Mouse (Mus musculus): ENCODE data around the gene Usp48. TPM values are rescaled to one million over a fixed set of nuclear protein-coding genes. Genes with fewer than 3 reads are reported as not detected.

The Usp48 gene
- total and polyA plus RNA-seq, 2 experiments from 2014 or later = 40.9 to 70.8 TPM

DNA sequence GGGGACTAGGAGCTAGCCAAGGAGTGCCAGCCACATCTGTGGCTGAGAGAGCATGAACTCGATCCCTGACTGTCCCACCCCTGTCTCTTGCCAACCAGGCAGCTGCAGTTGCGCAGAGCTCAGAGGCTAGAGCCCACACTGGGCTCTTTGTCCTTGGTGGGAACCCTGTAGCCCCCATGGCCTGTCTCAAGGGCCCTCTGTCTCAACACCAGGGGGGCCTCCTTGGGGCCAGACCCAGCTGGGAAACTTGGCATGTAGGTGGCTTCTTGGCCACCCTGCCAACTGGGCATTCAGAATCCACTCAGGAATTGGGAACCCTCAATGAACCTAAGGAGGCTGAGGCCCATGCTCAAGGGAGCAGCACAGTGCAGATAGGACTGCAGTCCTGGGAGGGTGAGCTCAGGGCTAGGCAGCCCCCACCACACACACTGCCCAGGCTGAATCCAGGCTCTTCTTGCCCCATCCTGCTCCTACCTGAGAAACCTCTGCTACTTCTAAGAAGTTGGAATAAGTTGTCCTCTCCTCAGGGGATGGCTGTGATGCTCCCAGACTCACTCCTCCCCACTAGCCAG, 86.5 kb downstream of the Usp48 start:
- ATAC-seq (ENCODE audit: low FRiP score) (peak; percentile 39; the same call in 1 of the 2 replicates), DNase-seq (ENCODE audit: low spot score) (peak; percentile 65)
- Histone ChIP-seq H3K9ac (replicated peaks; ENCODE audit: low read length, poor library complexity, severe bottlenecking) (no peak overlapping the region), H3K4me2 (ENCODE audit: low read depth, low read length, poor library complexity, severe bottlenecking) (no peak overlapping the region), H3K27me3 (ENCODE audit: insufficient read depth, low read length) (no peaks in the 10 kb centered on the region), H3K9me3 (ENCODE audit: low read length) (no peaks in the 10 kb centered on the region), H3K4me1 (ENCODE audit: insufficient read depth, low read length) (peaks cover 17% of the 10 kb centered on the region), H3K36me3 (ENCODE audit: insufficient read depth, low read length) (no peaks in the 10 kb centered on the region), H3K27ac (ENCODE audit: low read depth, low read length) (peak overlapping the region; percentile 66), H3K4me3 (ENCODE audit: low read depth, low read length) (no peak overlapping the region)
- no peak for TF ChIP-seq CTCF (IDR thresholded peaks at IDR 0.05)
- 73% methylated on average over 2 of the region's 2 CpGs for WGBS

DNA sequence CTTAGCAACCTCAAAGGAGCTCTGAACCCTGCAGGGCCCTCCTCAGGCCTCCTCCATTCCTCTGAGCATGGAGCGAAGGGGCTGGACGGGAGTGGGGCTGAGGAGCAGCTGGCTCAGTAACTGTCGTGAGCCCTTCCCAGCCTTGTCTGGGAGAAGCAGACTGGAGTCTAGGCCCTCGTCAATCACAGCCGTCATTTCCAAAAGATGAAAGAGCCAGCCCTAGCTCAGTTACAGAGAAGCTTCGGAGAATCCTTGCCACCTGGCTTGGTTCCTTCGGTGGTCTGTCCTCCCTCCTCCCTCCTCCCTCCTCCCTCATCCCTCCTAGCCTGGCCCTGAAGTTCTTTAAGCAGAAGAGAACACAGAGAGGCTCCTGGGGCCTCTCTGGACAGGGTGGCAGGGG, 87.2 kb downstream of the Usp48 start:
- DNase-seq (ENCODE audit: low spot score) (no peak), ATAC-seq (ENCODE audit: low FRiP score) (no peak)
- Histone ChIP-seq H3K4me2 (ENCODE audit: low read depth, low read length, poor library complexity, severe bottlenecking) (peak overlapping the region; percentile 76), H3K36me3 (ENCODE audit: insufficient read depth, low read length) (no peaks in the 10 kb centered on the region), H3K27ac (ENCODE audit: low read depth, low read length) (peak overlapping the region; percentile 66), H3K27me3 (ENCODE audit: insufficient read depth, low read length) (no peaks in the 10 kb centered on the region), H3K4me3 (ENCODE audit: low read depth, low read length) (no peak overlapping the region), H3K9me3 (ENCODE audit: low read length) (no peaks in the 10 kb centered on the region), H3K9ac (replicated peaks; ENCODE audit: low read length, poor library complexity, severe bottlenecking) (no peak overlapping the region), H3K4me1 (ENCODE audit: insufficient read depth, low read length) (peaks cover 17% of the 10 kb centered on the region)
- TF ChIP-seq CTCF (IDR thresholded peaks at IDR 0.05) = no peak
- WGBS = 18% methylated on average over 7 of the region's 7 CpGs

DNA sequence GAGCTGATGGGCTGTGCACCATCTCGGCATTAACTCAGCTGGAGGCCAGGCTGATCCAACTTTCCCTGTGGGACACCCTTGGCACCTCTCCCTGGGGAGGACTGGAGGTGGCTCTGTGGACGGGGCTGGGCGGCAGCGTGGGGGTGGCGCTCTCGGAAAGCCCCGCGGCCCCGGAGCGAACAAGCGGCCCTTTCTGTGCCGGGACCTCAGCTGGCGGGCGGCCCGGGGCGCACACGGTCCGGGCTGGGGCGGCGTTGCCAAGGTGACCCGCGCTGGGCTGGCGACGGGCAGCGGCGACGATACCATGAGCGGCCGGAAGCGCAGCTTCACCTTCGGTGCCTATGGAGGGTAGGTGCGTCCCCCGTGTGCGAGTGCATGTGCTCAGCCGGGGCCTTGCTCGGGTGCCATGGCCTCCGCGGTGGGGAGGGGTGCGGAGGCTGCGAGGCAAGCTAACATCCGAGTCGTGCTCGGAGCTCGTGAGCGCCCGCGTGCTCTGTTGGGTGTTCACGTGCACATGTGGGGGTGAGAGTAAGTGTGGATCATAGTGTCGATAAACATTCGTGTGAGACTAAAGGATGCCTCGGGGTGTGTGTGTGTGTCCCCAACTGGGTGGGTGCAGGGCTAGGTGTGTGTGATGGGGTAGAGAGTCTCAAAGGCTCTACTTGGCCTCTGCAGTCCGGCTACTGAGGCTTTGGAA, 88.0 kb downstream of the Usp48 start:
- TF ChIP-seq CTCF (IDR thresholded peaks at IDR 0.05) = no peak
- peaks cover 14% of the 10 kb centered on the region for H3K4me1 ChIP-seq (ENCODE audit: insufficient read depth, low read length)
- 3% methylated on average over 51 of the region's 52 CpGs for WGBS
- H3K9me3 ChIP-seq (ENCODE audit: low read length) = no peaks in the 10 kb centered on the region
- ATAC-seq (ENCODE audit: low FRiP score) (peak; percentile 42), DNase-seq (ENCODE audit: low spot score) (peak; percentile 73)
- peak overlapping the region; percentile 76 for H3K4me2 ChIP-seq (ENCODE audit: low read depth, low read length, poor library complexity, severe bottlenecking)
- peak overlapping the region; percentile 66 for H3K27ac ChIP-seq (ENCODE audit: low read depth, low read length)
- H3K4me3 ChIP-seq (ENCODE audit: low read depth, low read length) = peak overlapping the region; percentile 34
- H3K27me3 ChIP-seq (ENCODE audit: insufficient read depth, low read length) = no peaks in the 10 kb centered on the region
- peak overlapping the region; percentile 34 for H3K9ac ChIP-seq (replicated peaks; ENCODE audit: low read length, poor library complexity, severe bottlenecking)
- H3K36me3 ChIP-seq (ENCODE audit: insufficient read depth, low read length) = no peaks in the 10 kb centered on the region

DNA sequence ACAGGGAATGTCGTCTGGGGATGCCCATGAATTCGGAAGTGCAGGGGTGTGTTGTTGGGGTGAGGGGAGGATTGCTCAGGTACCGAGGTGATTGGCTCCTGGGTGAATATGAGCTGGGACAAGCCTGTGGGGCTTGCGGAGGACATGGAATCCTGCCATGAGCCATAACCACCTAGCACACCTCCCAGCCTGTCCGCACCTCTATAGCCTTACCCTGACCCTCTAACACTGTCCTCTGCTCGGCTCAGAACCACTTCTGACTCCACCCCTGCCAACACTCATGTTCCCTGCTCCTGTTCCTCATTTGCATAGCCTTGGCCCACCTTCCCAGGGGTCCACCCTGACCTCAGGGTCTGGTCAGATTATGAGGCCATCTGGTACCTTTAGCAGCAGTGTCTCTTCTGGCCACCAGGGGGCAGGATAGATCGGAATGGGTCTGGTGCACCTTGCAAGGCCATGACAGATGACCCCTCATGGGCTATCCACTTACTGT, 89.5 kb downstream of the Usp48 start:
- Histone ChIP-seq H3K4me1 (ENCODE audit: insufficient read depth, low read length) (peaks cover 14% of the 10 kb centered on the region), H3K4me3 (ENCODE audit: low read depth, low read length) (no peak overlapping the region), H3K36me3 (ENCODE audit: insufficient read depth, low read length) (no peaks in the 10 kb centered on the region), H3K4me2 (ENCODE audit: low read depth, low read length, poor library complexity, severe bottlenecking) (peak overlapping the region; percentile 76; the same call in 1 of the 2 replicates), H3K27me3 (ENCODE audit: insufficient read depth, low read length) (no peaks in the 10 kb centered on the region), H3K9ac (replicated peaks; ENCODE audit: low read length, poor library complexity, severe bottlenecking) (no peak overlapping the region), H3K9me3 (ENCODE audit: low read length) (no peaks in the 10 kb centered on the region), H3K27ac (ENCODE audit: low read depth, low read length) (no peak overlapping the region)
- peak; percentile 87 for TF ChIP-seq CTCF (IDR thresholded peaks at IDR 0.05)
- DNase-seq (ENCODE audit: low spot score) (no peak), ATAC-seq (ENCODE audit: low FRiP score) (no peak)
- WGBS = 58% methylated on average over 7 of the region's 7 CpGs

DNA sequence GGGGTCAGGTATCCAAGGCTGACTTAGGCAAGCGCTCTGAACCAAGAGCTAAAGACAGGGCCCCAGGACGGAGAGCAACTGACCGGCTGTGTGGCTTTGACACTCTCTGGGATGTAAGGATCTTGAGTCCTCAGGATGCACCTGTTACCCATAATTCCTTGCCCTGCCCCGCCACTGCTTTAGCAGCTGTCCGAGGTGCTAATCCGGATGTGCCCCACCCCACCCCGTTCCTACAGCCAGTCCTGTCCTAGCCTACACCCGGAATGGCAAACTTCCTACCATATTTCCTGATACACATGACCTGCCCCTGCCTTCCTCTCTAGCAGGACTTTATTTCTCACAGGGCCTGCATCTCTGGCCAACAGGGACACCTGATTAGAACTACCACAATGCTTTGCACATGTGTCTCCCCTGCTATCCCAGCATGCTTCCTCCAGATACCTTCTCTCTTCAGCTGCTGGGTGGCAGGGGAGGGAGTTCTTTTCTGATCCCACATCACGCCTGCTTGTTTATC, 91.3 kb downstream of the Usp48 start:
- ATAC-seq (ENCODE audit: low FRiP score) (no peak), DNase-seq (ENCODE audit: low spot score) (no peak)
- no peaks in the 10 kb centered on the region for H3K27me3 ChIP-seq (ENCODE audit: insufficient read depth, low read length)
- no peak overlapping the region for H3K27ac ChIP-seq (ENCODE audit: low read depth, low read length)
- WGBS = 49% methylated on average over 9 of the region's 9 CpGs
- H3K4me3 ChIP-seq (ENCODE audit: low read depth, low read length) = no peak overlapping the region
- no peak for TF ChIP-seq CTCF (IDR thresholded peaks at IDR 0.05)
- H3K4me2 ChIP-seq (ENCODE audit: low read depth, low read length, poor library complexity, severe bottlenecking) = no peak overlapping the region
- no peaks in the 10 kb centered on the region for H3K9me3 ChIP-seq (ENCODE audit: low read length)
- peaks cover 14% of the 10 kb centered on the region; the same call in 1 of the 2 replicates for H3K4me1 ChIP-seq (ENCODE audit: insufficient read depth, low read length)
- H3K9ac ChIP-seq (replicated peaks; ENCODE audit: low read length, poor library complexity, severe bottlenecking) = no peak overlapping the region
- no peaks in the 10 kb centered on the region for H3K36me3 ChIP-seq (ENCODE audit: insufficient read depth, low read length)

DNA sequence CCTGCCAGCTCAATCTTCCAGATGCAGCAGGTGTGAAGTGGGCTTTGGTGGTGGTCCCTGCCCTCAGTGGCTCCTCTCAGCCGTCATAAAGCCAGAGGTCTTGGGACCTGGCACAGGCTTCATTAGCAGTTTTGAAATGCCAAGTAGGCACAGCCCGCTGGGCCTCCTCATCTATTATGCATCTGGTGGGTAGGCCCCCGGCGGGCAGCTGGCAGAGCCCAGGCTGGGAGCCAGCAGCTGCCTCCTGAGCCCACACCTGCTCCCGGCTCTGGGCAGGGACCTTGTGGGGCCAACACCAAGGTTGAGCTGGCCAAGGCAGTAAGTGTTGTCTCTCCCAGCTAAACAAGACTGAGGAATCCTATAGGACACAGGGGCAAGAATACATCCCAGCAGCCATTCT, 92.7 kb downstream of the Usp48 start:
- Histone ChIP-seq H3K9me3 (ENCODE audit: low read length) (no peaks in the 10 kb centered on the region), H3K27me3 (ENCODE audit: insufficient read depth, low read length) (no peaks in the 10 kb centered on the region), H3K4me1 (ENCODE audit: insufficient read depth, low read length) (peaks cover 3% of the 10 kb centered on the region; the same call in 1 of the 2 replicates), H3K9ac (replicated peaks; ENCODE audit: low read length, poor library complexity, severe bottlenecking) (no peak overlapping the region), H3K4me3 (ENCODE audit: low read depth, low read length) (no peak overlapping the region), H3K27ac (ENCODE audit: low read depth, low read length) (no peak overlapping the region), H3K4me2 (ENCODE audit: low read depth, low read length, poor library complexity, severe bottlenecking) (no peak overlapping the region), H3K36me3 (ENCODE audit: insufficient read depth, low read length) (0 out of 2 replicates have a peak, but pooled peaks cover 4% of the 10 kb centered on the region)
- ATAC-seq (ENCODE audit: low FRiP score) = no peak
- no peak for DNase-seq (ENCODE audit: low spot score)
- TF ChIP-seq CTCF (IDR thresholded peaks at IDR 0.05) = no peak
- 27% methylated on average over 5 of the region's 5 CpGs for WGBS

All from midbrain, postnatal 0 days (tissue).